Mouse (Mus musculus): Measurements from ENCODE around the gene Syce1l. TPM values are rescaled to one million over a fixed set of nuclear protein-coding genes. Genes with fewer than 3 reads are reported as not detected.
A peak's percentile ranks its signal among the peaks of the same experiment; 100 is the strongest.

Gene Syce1l
- total and polyA plus RNA-seq, 3 experiments = 0.94 to 1.9 (median 1.4) TPM

DNA sequence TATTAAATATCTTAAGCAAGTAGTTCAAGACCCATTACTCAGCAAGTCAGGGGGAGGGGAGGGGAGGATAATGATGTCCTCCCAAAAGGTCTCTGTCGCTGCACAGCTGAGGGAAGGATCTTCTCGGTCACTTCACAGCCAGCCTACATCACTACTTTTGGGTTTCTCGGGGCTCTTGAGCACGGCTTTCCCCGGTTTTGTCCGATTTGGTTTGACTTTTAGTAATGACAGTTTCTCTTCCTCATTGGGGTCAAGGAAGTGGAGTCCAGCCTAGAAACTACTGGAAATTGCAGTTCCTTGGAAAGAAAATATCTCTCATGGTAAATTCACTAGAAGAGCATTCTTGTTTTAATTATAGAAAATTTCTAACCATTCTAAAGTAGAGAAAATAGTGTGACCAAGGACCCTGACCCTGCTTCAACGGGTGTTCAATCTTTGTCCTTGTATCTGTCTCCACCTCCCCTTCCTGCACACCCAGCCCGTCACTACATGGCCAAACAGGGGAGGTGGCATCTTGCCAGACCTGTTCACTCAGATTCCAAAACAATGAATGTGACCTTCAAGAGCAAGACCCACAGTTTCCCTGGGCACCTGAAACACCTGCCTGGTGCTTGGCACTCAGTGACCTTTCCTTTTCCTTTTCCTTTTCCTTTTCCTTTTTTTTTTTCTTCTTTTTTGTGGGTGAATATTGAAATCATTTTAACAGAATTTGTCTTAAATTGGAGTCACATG, 632 bp downstream of the Syce1l start:
- Histone ChIP-seq H3K4me1 (ENCODE audit: control insufficient read depth in 1 of 2, insufficient read depth in 2 of 2) (peaks cover 16 to 72% of the 10 kb centered on the region in 2 experiments), H3K36me3 (replicated peaks in 1 of 2; ENCODE audit: control insufficient read depth in 1 of 2, insufficient read depth in 1 of 2, low read length in 1 of 2) (peaks cover 35 to 44% of the 10 kb centered on the region in 2 experiments), H3K9ac (ENCODE audit: insufficient read depth, low read depth) (no peak overlapping the region), H3K27me3 (replicated peaks) (no peaks in the 10 kb centered on the region), H3K79me2 (replicated peaks; ENCODE audit: control insufficient read depth, extremely low read depth, insufficient read depth, poor library complexity, severe bottlenecking) (no peaks in the 10 kb centered on the region), H3K4me2 (ENCODE audit: insufficient read depth, low read depth, poor library complexity, severe bottlenecking) (no peak overlapping the region), H3K27ac (ENCODE audit: insufficient read depth, low read depth) (no peak overlapping the region), H3K4me3 (replicated peaks in 1 of 3; ENCODE audit: low read depth in 2 of 3, low read length in 2 of 3, poor library complexity in 1 of 3) (no peak overlapping the region), H3K9me3 (replicated peaks; ENCODE audit: low read length) (no peaks in the 10 kb centered on the region)
- DNase-seq (ENCODE audit: extremely low read depth) = peak; percentile 65
- no peak for TF ChIP-seq GABPA (IDR thresholded peaks at IDR 0.05; ENCODE audit: insufficient replicate concordance, low read depth, low read length)
- TF ChIP-seq USF2 (conservative IDR thresholded peaks at IDR 0.05; ENCODE audit: low read depth, low read length) = no peak
- TF ChIP-seq MAFK (IDR thresholded peaks at IDR 0.05; ENCODE audit: insufficient replicate concordance, low read length) = peak; percentile 56; the same call in 1 of the 2 replicates
- no peak for TF ChIP-seq SMC3 (IDR thresholded peaks at IDR 0.05; ENCODE audit: low read depth, low read length)
- TF ChIP-seq TCF12 (IDR thresholded peaks at IDR 0.05; ENCODE audit: low read depth, low read length) = 0 out of 2 replicates have a peak, but pooled peaks have one; percentile 14
- TF ChIP-seq JUND (conservative IDR thresholded peaks at IDR 0.05; ENCODE audit: low read depth, low read length) = 0 out of 2 replicates have a peak, but pooled peaks have one; percentile 26
- peak; percentile 91 for TF ChIP-seq EP300 (IDR thresholded peaks at IDR 0.05; ENCODE audit: low read length)
- peak; percentile 85 for TF ChIP-seq ETS1 (conservative IDR thresholded peaks at IDR 0.05; ENCODE audit: low read depth, low read length)
- no peak for TF ChIP-seq RAD21 (IDR thresholded peaks at IDR 0.05; ENCODE audit: low read depth, low read length)
- TF ChIP-seq MXI1 (IDR thresholded peaks at IDR 0.05; ENCODE audit: low read depth, low read length) = no peak
- TF ChIP-seq CHD2 (IDR thresholded peaks at IDR 0.05; ENCODE audit: low read length) = peak; percentile 41; the same call in 1 of the 2 replicates
- 0 out of 2 replicates have a peak, but pooled peaks have one; percentile 44 for TF ChIP-seq MAX (IDR thresholded peaks at IDR 0.05; ENCODE audit: low read length)
- TF ChIP-seq ELF1 (IDR thresholded peaks at IDR 0.05; ENCODE audit: low read depth, low read length) = peak; percentile 48; the same call in 1 of the 2 replicates
- TF ChIP-seq IRF4 (IDR thresholded peaks at IDR 0.05; ENCODE audit: low read depth, low read length) = peak; percentile 94
- TF ChIP-seq SIN3A (IDR thresholded peaks at IDR 0.05; ENCODE audit: low read length) = peak; percentile 75
- dilution Hi-C loops (cut with MboI; ENCODE audit: extremely low pct_ligation_motif_present, extremely low pct_unique_long_range_greater_than_20kb, low sequenced_read_pairs) = no loop called here
- in situ Hi-C loops (cut with MboI; ENCODE audit: low pct_ligation_motif_present, low pct_unique_long_range_greater_than_20kb, low sequenced_read_pairs) = no loop called here

- dilution Hi-C loops (cut with MboI; ENCODE audit: extremely low pct_ligation_motif_present, extremely low pct_unique_long_range_greater_than_20kb, low sequenced_read_pairs) = no loop called here
- no peak overlapping the region for H3K9ac ChIP-seq (ENCODE audit: insufficient read depth, low read depth)
These were observed 2.2 kb downstream of the Syce1l start for GRCm38 (mm10) chr8:113645220-113645619.

More at GRCm38 (mm10) chr8:113645220-113645619, 2.2 kb downstream of the Syce1l start:
- Histone ChIP-seq H3K4me2 (ENCODE audit: insufficient read depth, low read depth, poor library complexity, severe bottlenecking) (no peak overlapping the region), H3K36me3 (replicated peaks in 1 of 2; ENCODE audit: control insufficient read depth in 1 of 2, insufficient read depth in 1 of 2, low read length in 1 of 2) (peaks cover 20 to 28% of the 10 kb centered on the region in 2 experiments), H3K27me3 (replicated peaks) (no peaks in the 10 kb centered on the region), H3K9me3 (replicated peaks; ENCODE audit: low read length) (no peaks in the 10 kb centered on the region), H3K27ac (ENCODE audit: insufficient read depth, low read depth) (no peak overlapping the region), H3K4me3 (replicated peaks in 1 of 3; ENCODE audit: low read depth in 2 of 3, low read length in 2 of 3, poor library complexity in 1 of 3) (no peak overlapping the region), H3K79me2 (replicated peaks; ENCODE audit: control insufficient read depth, extremely low read depth, insufficient read depth, poor library complexity, severe bottlenecking) (no peaks in the 10 kb centered on the region), H3K4me1 (ENCODE audit: control insufficient read depth in 1 of 2, insufficient read depth in 2 of 2) (peaks cover 16 to 59% of the 10 kb centered on the region in 2 experiments)
- in situ Hi-C loops (cut with MboI; ENCODE audit: low pct_ligation_motif_present, low pct_unique_long_range_greater_than_20kb, low sequenced_read_pairs) = no loop called here
- no peak for DNase-seq (ENCODE audit: extremely low read depth)
- TF ChIP-seq MAZ (IDR thresholded peaks at IDR 0.05; ENCODE audit: low read depth, low read length) (no peak), ELF1 (IDR thresholded peaks at IDR 0.05; ENCODE audit: low read depth, low read length) (0 out of 2 replicates have a peak, but pooled peaks have one; percentile 18)

Measured in CH12.LX (cell line).